Mouse (Mus musculus) MEL (cell line): ENCODE data around the gene Rsu1. TPM values are rescaled to one million over a fixed set of nuclear protein-coding genes. Genes with fewer than 3 reads are reported as not detected.

Experiments used
- DNase-seq: peaks from one replicate; pipeline ENCODE4 v3.0.0; 2011; ENCODE audit warnings: low read depth, low spot score
- H3K27ac ChIP-seq: 2 replicates; pipeline ENCODE4 v1.5.1; 2012; ENCODE audit warnings: low read depth, mild to moderate bottlenecking, control low read depth, low read length, moderate library complexity; ENCODE audit not compliant: control insufficient read depth
- H3K27me3 ChIP-seq, 2 experiments: fragments of 150-350 bp in 1 of 2; sonication (generic) in 1 of 2; 2 replicates each; pipeline ENCODE4 v1.6.1; 2012; ENCODE audit warnings: low read length in 2 of 2, mild to moderate bottlenecking in 2 of 2, improper control_type of control experiment in 1 of 2, moderate library complexity in 1 of 2; ENCODE audit not compliant: insufficient read depth in 2 of 2, control insufficient read depth in 1 of 2
- H3K36me3 ChIP-seq, 2 experiments: 2 replicates each; pipeline ENCODE4 v1.6.1; 2012 to 2014; ENCODE audit warnings: low read length in 2 of 2, improper control_type of control experiment in 1 of 2, inconsistent platforms in 1 of 2, mild to moderate bottlenecking in 1 of 2; ENCODE audit not compliant: insufficient read depth in 2 of 2, control insufficient read depth in 1 of 2
- H3K4me1 ChIP-seq, 2 experiments: fragments of 150-350 bp in 1 of 2; sonication (generic) in 1 of 2; 2 replicates each; pipeline ENCODE4 v1.6.1; 2012; ENCODE audit warnings: low read length in 2 of 2, improper control_type of control experiment in 1 of 2, mild to moderate bottlenecking in 1 of 2; ENCODE audit not compliant: insufficient read depth in 2 of 2, control insufficient read depth in 1 of 2
- H3K4me3 ChIP-seq, 2 experiments: fragments of 150-350 bp in 1 of 2; sonication (generic) in 1 of 2; 2 replicates each; pipeline ENCODE4 v1.5.1; 2012; ENCODE audit warnings: low read depth in 2 of 2, low read length in 2 of 2, mild to moderate bottlenecking in 2 of 2, moderate library complexity in 2 of 2, control low read depth in 1 of 2, improper control_type of control experiment in 1 of 2; ENCODE audit not compliant: control insufficient read depth in 1 of 2, insufficient read depth in 1 of 2
- H3K79me2 ChIP-seq: 2 replicates; pipeline ENCODE4 v1.6.1; 2012; ENCODE audit warnings: mild to moderate bottlenecking, low read length, moderate library complexity; ENCODE audit not compliant: control insufficient read depth, poor library complexity, insufficient read depth
- H3K9ac ChIP-seq: 2 replicates; pipeline ENCODE4 v1.6.1; 2012; ENCODE audit warnings: low read depth, mild to moderate bottlenecking, control low read depth, low read length, moderate library complexity; ENCODE audit not compliant: control insufficient read depth, poor library complexity, severe bottlenecking
- H3K9me3 ChIP-seq: fragments of 150-350 bp; sonication (generic); replicated peaks from 2 replicates; pipeline ENCODE4 v1.6.1; 2012; ENCODE audit warnings: mild to moderate bottlenecking, low read length, improper control_type of control experiment, moderate library complexity; ENCODE audit not compliant: insufficient read depth
- BHLHE40 ChIP-seq: IDR thresholded peaks from 2 replicates; pipeline ENCODE4 v1.6.1; 2012; ENCODE audit warnings: low read depth, mild to moderate bottlenecking, inconsistent platforms, low read length, improper control_type of control experiment, borderline replicate concordance
- CHD2 ChIP-seq: IDR thresholded peaks from 2 replicates; pipeline ENCODE4 v1.6.1; 2011; ENCODE audit warnings: low read length, improper control_type of control experiment
- CTCF ChIP-seq, 3 experiments: IDR thresholded peaks in 2 of 3; conservative IDR thresholded peaks in 1 of 3; 2 replicates each; pipeline ENCODE4 v1.5.1; 2011 to 2012; ENCODE audit warnings: low read length in 3 of 3, low read depth in 2 of 3, mild to moderate bottlenecking in 2 of 3, improper control_type of control experiment in 1 of 3, inconsistent platforms in 1 of 3, mixed read lengths in 1 of 3, moderate library complexity in 1 of 3; ENCODE audit not compliant: control insufficient read depth in 1 of 3, insufficient read depth in 1 of 3, poor library complexity in 1 of 3, severe bottlenecking in 1 of 3
- E2F4 ChIP-seq: IDR thresholded peaks from 2 replicates; pipeline ENCODE4 v1.6.1; 2011; ENCODE audit warnings: low read depth, low read length, improper control_type of control experiment, borderline replicate concordance
- ELF1 ChIP-seq: IDR thresholded peaks from 2 replicates; pipeline ENCODE4 v1.6.1; 2014; ENCODE audit warnings: low read depth, mild to moderate bottlenecking, inconsistent platforms, low read length, improper control_type of control experiment, moderate library complexity
- GABPA ChIP-seq: IDR thresholded peaks from 2 replicates; pipeline ENCODE4 v1.6.1; 2012; ENCODE audit warnings: low read depth, mild to moderate bottlenecking, inconsistent platforms, low read length, improper control_type of control experiment, moderate library complexity
- GATA1 ChIP-seq: IDR thresholded peaks from 2 replicates; pipeline ENCODE4 v1.6.1; 2011; ENCODE audit warnings: low read depth, low read length, improper control_type of control experiment
- KAT2A ChIP-seq: conservative IDR thresholded peaks from 2 replicates; pipeline ENCODE4 v1.6.1; 2012; ENCODE audit warnings: low read depth, low read length, improper control_type of control experiment, inconsistent platforms
- MAX ChIP-seq: IDR thresholded peaks from 2 replicates; pipeline ENCODE4 v1.6.1; 2011; ENCODE audit warnings: low read length, improper control_type of control experiment
- MAZ ChIP-seq: IDR thresholded peaks from 2 replicates; pipeline ENCODE4 v1.6.1; 2012; ENCODE audit warnings: low read depth, mild to moderate bottlenecking, inconsistent platforms, low read length, improper control_type of control experiment
- MEF2A ChIP-seq: IDR thresholded peaks from 2 replicates; pipeline ENCODE4 v1.6.1; 2014; ENCODE audit warnings: low read depth, mild to moderate bottlenecking, inconsistent platforms, low read length, improper control_type of control experiment; ENCODE audit not compliant: poor library complexity, insufficient replicate concordance, severe bottlenecking; ENCODE audit errors: extremely low read depth
- MXI1 ChIP-seq: IDR thresholded peaks from 2 replicates; pipeline ENCODE4 v1.6.1; 2011; ENCODE audit warnings: mild to moderate bottlenecking, low read depth, low read length, improper control_type of control experiment
- MYB ChIP-seq: IDR thresholded peaks from 2 replicates; pipeline ENCODE4 v1.6.1; 2011; ENCODE audit warnings: mild to moderate bottlenecking, low read depth, low read length, improper control_type of control experiment
- MYC ChIP-seq: IDR thresholded peaks from 2 replicates; pipeline ENCODE4 v1.6.1; 2011; ENCODE audit warnings: low read depth, mild to moderate bottlenecking, low read length, improper control_type of control experiment, moderate library complexity
- NELFE ChIP-seq: IDR thresholded peaks from 2 replicates; pipeline ENCODE4 v1.6.1; 2011; ENCODE audit warnings: low read depth, low read length, improper control_type of control experiment
- NRF1 ChIP-seq: IDR thresholded peaks from 2 replicates; pipeline ENCODE4 v1.6.1; 2014; ENCODE audit warnings: low read depth, mild to moderate bottlenecking, inconsistent platforms, low read length, improper control_type of control experiment, moderate library complexity; ENCODE audit not compliant: poor library complexity, insufficient read depth, severe bottlenecking
- RCOR1 ChIP-seq: IDR thresholded peaks from 2 replicates; pipeline ENCODE4 v1.6.1; 2012; ENCODE audit warnings: low read depth, mild to moderate bottlenecking, inconsistent platforms, low read length, improper control_type of control experiment
- SIN3A ChIP-seq: IDR thresholded peaks from 2 replicates; pipeline ENCODE4 v1.6.1; 2012; ENCODE audit warnings: low read length, improper control_type of control experiment, inconsistent platforms
- SMC3 ChIP-seq: IDR thresholded peaks from 2 replicates; pipeline ENCODE4 v1.6.1; 2011; ENCODE audit warnings: low read depth, low read length, improper control_type of control experiment
- TAL1 ChIP-seq: IDR thresholded peaks from 2 replicates; pipeline ENCODE4 v1.6.1; 2012; ENCODE audit warnings: mild to moderate bottlenecking, inconsistent platforms, low read length, moderate library complexity, mixed read lengths
- TBP ChIP-seq: IDR thresholded peaks from 2 replicates; pipeline ENCODE4 v1.8.0; 2011; ENCODE audit warnings: low read depth, low read length, improper control_type of control experiment
- TCF12 ChIP-seq: IDR thresholded peaks from 2 replicates; pipeline ENCODE4 v1.6.1; 2014; ENCODE audit warnings: low read depth, mild to moderate bottlenecking, inconsistent platforms, low read length, improper control_type of control experiment, moderate library complexity
- UBTF ChIP-seq: IDR thresholded peaks from 2 replicates; pipeline ENCODE4 v1.6.1; 2012; ENCODE audit warnings: low read depth, mild to moderate bottlenecking, inconsistent platforms, low read length, improper control_type of control experiment, moderate library complexity, borderline replicate concordance; ENCODE audit not compliant: insufficient read depth
- USF2 ChIP-seq, 2 experiments: IDR thresholded peaks; 2 replicates each; pipeline ENCODE4 v1.6.1; 2011 to 2012; ENCODE audit warnings: improper control_type of control experiment in 2 of 2, low read length in 2 of 2, borderline replicate concordance in 1 of 2, inconsistent platforms in 1 of 2, low read depth in 1 of 2, mild to moderate bottlenecking in 1 of 2; ENCODE audit not compliant: insufficient read depth in 1 of 2
- ZMIZ1 ChIP-seq: IDR thresholded peaks from 2 replicates; pipeline ENCODE4 v1.6.1; 2012; ENCODE audit warnings: low read depth, mild to moderate bottlenecking, inconsistent platforms, low read length, improper control_type of control experiment, moderate library complexity
- ZNF384 ChIP-seq: IDR thresholded peaks from 2 replicates; pipeline ENCODE4 v1.6.1; 2012; ENCODE audit warnings: low read depth, mild to moderate bottlenecking, inconsistent platforms, low read length, improper control_type of control experiment
- polyA plus RNA-seq, 2 experiments: library from polyadenylated mRNA; stranded (reverse) in 1 of 2; unstranded in 1 of 2; fragments of >175 nt in 1 of 2; fragments of >200 nt in 1 of 2; gene quantifications; 2 replicates each; pipeline versions ENCODE4 v1.2.1 to v1.2.4; 2012; ENCODE audit warnings: low replicate concordance in 2 of 2, low read depth in 1 of 2; ENCODE audit not compliant: insufficient read length in 2 of 2, insufficient read depth in 1 of 2, missing spikeins in 1 of 2
- total RNA-seq: library from RNA; depleted of rRNA; stranded (reverse); fragments of 300-350 nt; gene quantifications from 2 replicates; pipeline ENCODE4 v1.2.3, GENCODE M21; 2012

The Rsu1 gene
- total and polyA plus RNA-seq, 3 experiments, result 58.1 to 81.9 TPM; not detected in 1

- DNase-seq, result no peak
- Histone ChIP-seq H3K9ac (no peak overlapping the region), H3K4me1 (no peaks in the 10 kb centered on the region), H3K27me3 (no peaks in the 10 kb centered on the region), H3K27ac (no peak overlapping the region), H3K79me2 (no peaks in the 10 kb centered on the region), H3K36me3 (no peaks in the 10 kb centered on the region), H3K9me3 (no peaks in the 10 kb centered on the region), H3K4me3 (no peak overlapping the region)
- no peak for TF ChIP-seq SMC3
- TF ChIP-seq NRF1, result no peak
- no peak for TF ChIP-seq ZNF384
- no peak for TF ChIP-seq RCOR1
- TF ChIP-seq ELF1, result no peak
- no peak for TF ChIP-seq BHLHE40
- no peak for TF ChIP-seq UBTF
- no peak for TF ChIP-seq MXI1
- no peak for TF ChIP-seq ZMIZ1
- no peak for TF ChIP-seq CHD2
- no peak for TF ChIP-seq USF2 (IDR thresholded peaks at IDR 0.05; ENCODE audit: borderline replicate concordance in 1 of 2, insufficient read depth in 1 of 2, low read depth in 1 of 2, low read length in 2 of 2)
- no peak for TF ChIP-seq KAT2A
- TF ChIP-seq MAZ, result no peak
- TF ChIP-seq MYC, result no peak
- no peak for TF ChIP-seq SIN3A
- no peak for TF ChIP-seq MEF2A
- no peak for TF ChIP-seq TBP
- no peak for TF ChIP-seq E2F4
Measured at GRCm38 (mm10) chr2:13103797-13104200, 167.4 kb downstream of the Rsu1 start.

DNA sequence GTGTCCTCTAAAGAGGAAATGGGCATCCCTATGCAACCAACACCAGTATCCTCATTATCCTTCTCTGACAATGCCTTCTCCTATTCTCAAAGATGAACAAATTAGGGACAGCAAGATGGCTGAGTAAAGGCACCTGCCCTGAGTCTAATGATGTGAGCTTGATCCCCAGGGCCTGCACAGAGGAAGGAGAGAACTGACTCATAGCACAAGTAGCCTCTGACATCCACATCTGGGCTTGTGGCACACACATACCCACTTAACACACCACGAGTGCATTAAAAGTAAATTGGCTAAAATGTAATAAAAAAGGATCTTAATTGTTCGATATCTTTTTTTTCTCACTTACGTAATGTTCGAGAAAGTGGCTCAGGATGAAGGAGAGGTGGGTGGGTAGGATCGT is 177.2 kb downstream of the Rsu1 start:
- DNase-seq, result no peak
- no peaks in the 10 kb centered on the region for H3K79me2 ChIP-seq
- H3K4me3 ChIP-seq, result no peak overlapping the region
- H3K27ac ChIP-seq, result no peak overlapping the region
- H3K9ac ChIP-seq, result no peak overlapping the region
- no peaks in the 10 kb centered on the region for H3K9me3 ChIP-seq
- H3K27me3 ChIP-seq, result no peaks in the 10 kb centered on the region
- H3K36me3 ChIP-seq, result no peaks in the 10 kb centered on the region
- TF ChIP-seq ZMIZ1 (no peak), CTCF (IDR thresholded peaks at IDR 0.05 in 2 of 3, conservative IDR thresholded peaks at IDR 0.05 in 1 of 3; ENCODE audit: control insufficient read depth in 1 of 3, insufficient read depth in 1 of 3, low read depth in 2 of 3, low read length in 3 of 3, poor library complexity in 1 of 3, severe bottlenecking in 1 of 3) (no peak), TCF12 (no peak), MAX (no peak), MYB (no peak), USF2 (IDR thresholded peaks at IDR 0.05; ENCODE audit: borderline replicate concordance in 1 of 2, insufficient read depth in 1 of 2, low read depth in 1 of 2, low read length in 2 of 2) (no peak), GABPA (no peak), TAL1 (no peak), GATA1 (no peak), SMC3 (no peak), NELFE (no peak)
- H3K4me1 ChIP-seq, result no peaks in the 10 kb centered on the region
